Mouse (Mus musculus) heart, postnatal 0 days (tissue): ENCODE results near the gene Mtcp1.

Source experiments
- CTCF ChIP-seq: IDR thresholded peaks from 2 replicates; pipeline ENCODE4 v1.5.1; 2016; ENCODE audit warnings: antibody characterized with exemption, control low read depth, low read depth
- EP300 ChIP-seq: IDR thresholded peaks from 2 replicates; pipeline ENCODE4 v1.6.1; 2016; ENCODE audit warnings: antibody characterized with exemption, low read depth

DNA sequence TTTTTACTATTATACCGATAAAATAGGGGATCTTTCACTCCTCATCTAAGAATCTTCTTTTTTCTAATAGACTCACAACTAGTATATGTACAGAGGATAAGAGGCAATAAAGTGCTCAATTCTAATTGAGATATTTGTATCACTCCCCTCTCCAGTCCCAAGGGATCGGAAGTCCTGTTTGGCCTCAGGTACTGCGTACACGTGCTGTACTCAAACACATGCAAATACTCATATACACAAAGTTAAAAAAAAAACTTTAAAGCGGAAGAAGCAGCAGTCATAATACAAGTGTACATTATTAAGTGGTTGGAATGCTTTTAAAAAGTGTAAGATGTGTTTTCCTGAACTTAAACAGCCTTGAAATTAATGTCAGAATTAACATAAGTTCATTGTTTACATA is 34.7 kb downstream of the Mtcp1 start:
- TF ChIP-seq CTCF (no peak), EP300 (no peak)
